Mouse (Mus musculus) midbrain, embryonic 11.5 days (tissue): Measurements from ENCODE around the gene Gpr137b. TPM values are rescaled to one million over a fixed set of nuclear protein-coding genes. Genes with fewer than 3 reads are reported as not detected.
"Not testable (repeated sequence)": the region's sequence is repeated elsewhere in the genome, so short reads cannot be mapped to it uniquely, and the experiment has no call there.

Experiments
- ATAC-seq: fragments of 200-750 bp; cut with Nextera tagmentation; 2 replicates; pipeline ENCODE4 v1.8.0; 2017; ENCODE audit warnings: moderate TSS enrichment, moderate library complexity; ENCODE audit not compliant: low FRiP score
- DNase-seq: peaks from one replicate; pipeline ENCODE4 v3.0.0; 2015; ENCODE audit warnings: low spot score; ENCODE audit errors: missing footprints
- H3K27ac ChIP-seq: fragments of 300-500 bp; sonication (generic); 2 replicates; pipeline ENCODE4 v1.5.1; 2014; ENCODE audit warnings: low read depth, low read length
- H3K27me3 ChIP-seq: fragments of 300-500 bp; sonication (generic); 2 replicates; pipeline ENCODE4 v1.6.1; 2014; ENCODE audit warnings: mild to moderate bottlenecking, low read length, moderate library complexity, mixed read lengths; ENCODE audit not compliant: control insufficient read depth, insufficient read depth
- H3K36me3 ChIP-seq: fragments of 300-500 bp; sonication (generic); 2 replicates; pipeline ENCODE4 v1.6.1; 2014; ENCODE audit warnings: mild to moderate bottlenecking, low read length, moderate library complexity, mixed read lengths; ENCODE audit not compliant: control insufficient read depth, insufficient read depth
- H3K4me1 ChIP-seq: fragments of 300-500 bp; sonication (generic); 2 replicates; pipeline ENCODE4 v1.6.1; 2014; ENCODE audit warnings: low read length; ENCODE audit not compliant: control insufficient read depth, insufficient read depth
- H3K4me2 ChIP-seq: fragments of 300-500 bp; sonication (generic); 2 replicates; pipeline ENCODE4 v1.6.1; 2014; ENCODE audit warnings: mild to moderate bottlenecking, moderate library complexity
- H3K4me3 ChIP-seq: fragments of 300-500 bp; sonication (generic); 2 replicates; pipeline ENCODE4 v1.5.1; 2014; ENCODE audit warnings: low read depth, low read length
- H3K9ac ChIP-seq: fragments of 300-500 bp; sonication (generic); 2 replicates; pipeline ENCODE4 v1.6.1; 2014; ENCODE audit warnings: low read length
- H3K9me3 ChIP-seq: fragments of 300-500 bp; sonication (generic); 2 replicates; pipeline ENCODE4 v1.6.1; 2016; ENCODE audit warnings: low read length; ENCODE audit not compliant: control insufficient read depth
- WGBS: fragments of 180-500 bp; shearing (Covaris S2); extraction: QIAGEN DNeasy Blood & Tissue Kit; methylation state at CpG from one replicate; pipeline ENCODE4 v1.1.7; 2014; 5-methylcytosine and 5-hydroxymethylcytosine counted together
- polyA plus RNA-seq: library from polyadenylated mRNA; unstranded; fragments of >200 nt; fragmentation: Nextera tagmentation; extraction: Ambion mirVana; gene quantifications from 2 replicates; pipeline ENCODE4 v1.2.1, GENCODE M21; 2014

Gene Gpr137b
- polyA plus RNA-seq, 1 experiment from 2014 or later: 25.4 TPM

DNA sequence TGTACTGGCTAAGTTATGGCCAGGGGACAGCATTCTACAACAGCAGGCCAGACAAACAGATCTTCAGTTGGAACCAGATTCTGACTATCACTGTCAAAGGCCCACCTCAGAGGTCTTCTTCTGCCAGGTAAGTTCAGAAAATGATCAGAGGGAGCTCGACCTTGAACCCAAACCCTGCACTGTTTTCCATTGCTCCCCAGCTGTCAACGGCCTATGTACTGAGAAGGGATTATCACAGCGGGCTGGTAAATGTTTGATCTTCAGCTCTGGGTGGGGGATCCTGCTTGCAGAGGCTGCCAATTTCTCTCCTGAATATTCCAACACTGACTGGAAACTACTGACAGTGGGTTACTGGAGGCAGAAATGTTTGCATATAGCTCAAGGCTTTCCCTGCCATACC is 20.4 kb upstream of the Gpr137b start:
- WGBS: 80% methylated on average over 3 of the region's 3 CpGs
- no peaks in the 10 kb centered on the region for H3K4me1 ChIP-seq
- H3K4me3 ChIP-seq: no peak overlapping the region
- no peaks in the 10 kb centered on the region for H3K9me3 ChIP-seq
- H3K27ac ChIP-seq: no peak overlapping the region
- H3K27me3 ChIP-seq: no peaks in the 10 kb centered on the region
- H3K9ac ChIP-seq: no peak overlapping the region
- DNase-seq (no peak), ATAC-seq (no peak)
- H3K36me3 ChIP-seq: no peaks in the 10 kb centered on the region
- H3K4me2 ChIP-seq: no peak overlapping the region

DNA sequence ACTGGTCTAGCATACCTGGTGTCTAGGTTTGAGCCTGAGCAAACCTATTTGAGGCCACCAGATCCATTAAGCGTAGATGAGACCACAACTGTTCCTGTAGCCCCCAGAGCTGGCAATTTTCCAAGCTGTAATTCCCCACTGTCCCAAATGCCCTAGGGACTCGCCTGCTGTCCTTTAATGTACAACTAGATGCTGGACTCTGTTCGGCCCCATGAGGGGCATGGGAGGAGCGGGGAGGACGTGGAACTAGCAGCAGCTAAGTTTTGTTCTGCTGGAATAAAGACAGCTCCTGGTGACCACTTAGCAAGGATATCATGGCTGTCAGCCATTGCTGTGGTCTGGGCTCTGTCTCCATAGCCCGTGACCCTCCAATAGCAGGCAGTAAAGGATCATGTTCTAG is 11.7 kb upstream of the Gpr137b start:
- no CpG with 5 or more reads among the region's 6 CpGs for WGBS
- not testable (repeated sequence) for DNase-seq, H3K4me3 ChIP-seq, ATAC-seq, H3K36me3 ChIP-seq, H3K27ac ChIP-seq, H3K9me3 ChIP-seq, H3K27me3 ChIP-seq, H3K4me2 ChIP-seq, H3K9ac ChIP-seq, H3K4me1 ChIP-seq

DNA sequence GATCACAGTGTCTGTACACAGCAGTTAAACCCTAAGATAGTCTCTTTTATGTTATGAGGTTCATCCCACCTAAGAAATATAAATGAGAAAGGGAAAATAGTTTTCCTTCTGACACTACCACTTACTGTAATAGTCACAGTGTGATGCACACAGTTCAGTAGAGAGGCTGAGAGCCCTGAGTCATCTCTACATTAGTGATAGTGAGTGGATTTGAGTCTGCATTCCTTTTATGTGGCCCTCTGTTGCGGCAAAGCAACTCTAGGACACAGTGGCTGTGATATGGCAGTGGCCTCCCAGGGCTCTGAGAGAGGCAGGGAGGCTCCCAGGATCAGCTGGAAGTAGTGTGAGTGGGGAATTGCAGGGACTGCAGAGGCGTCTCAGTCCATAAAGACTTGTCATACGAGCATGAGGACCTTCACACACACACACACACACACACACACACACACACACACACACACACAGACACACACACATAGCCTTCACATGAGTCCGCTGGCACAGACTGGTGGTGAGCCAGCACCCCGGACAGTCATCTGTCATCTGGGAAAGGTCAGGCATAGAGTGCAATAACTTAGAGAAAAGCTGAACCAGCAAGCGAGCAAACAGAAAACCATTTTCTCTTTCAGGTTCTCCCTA is 10.8 kb upstream of the Gpr137b start:
- not testable (repeated sequence) for H3K36me3 ChIP-seq, ATAC-seq, H3K9me3 ChIP-seq, H3K9ac ChIP-seq, H3K4me1 ChIP-seq, H3K4me3 ChIP-seq, H3K27me3 ChIP-seq, DNase-seq, H3K27ac ChIP-seq, H3K4me2 ChIP-seq
- 87% methylated on average over 5 of the region's 6 CpGs for WGBS

DNA sequence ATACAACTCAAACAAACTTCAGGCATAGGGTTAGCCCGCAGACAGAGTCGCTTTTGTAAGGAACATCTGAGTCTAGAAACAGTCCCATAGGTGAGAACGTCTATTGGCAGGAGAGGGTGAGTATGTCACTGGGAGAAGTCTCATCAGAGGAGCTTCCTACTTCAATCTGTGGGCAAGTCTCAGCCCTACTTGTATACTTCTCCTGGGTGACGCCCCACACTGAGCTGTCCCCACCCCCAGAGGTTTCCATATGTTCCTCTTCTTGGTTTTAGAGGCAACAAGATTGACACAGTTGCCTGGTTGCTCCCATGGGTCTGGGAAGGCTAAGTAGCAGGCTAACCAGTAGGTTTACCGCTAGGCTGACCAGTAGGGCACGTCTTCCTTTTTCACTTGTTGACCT is 10.0 kb upstream of the Gpr137b start:
- H3K9ac ChIP-seq, H3K9me3 ChIP-seq, H3K4me3 ChIP-seq, DNase-seq, H3K4me1 ChIP-seq, H3K36me3 ChIP-seq, H3K27me3 ChIP-seq, ATAC-seq, H3K27ac ChIP-seq, H3K4me2 ChIP-seq: not testable (repeated sequence)
- WGBS: 78% methylated on average over 5 of the region's 6 CpGs

DNA sequence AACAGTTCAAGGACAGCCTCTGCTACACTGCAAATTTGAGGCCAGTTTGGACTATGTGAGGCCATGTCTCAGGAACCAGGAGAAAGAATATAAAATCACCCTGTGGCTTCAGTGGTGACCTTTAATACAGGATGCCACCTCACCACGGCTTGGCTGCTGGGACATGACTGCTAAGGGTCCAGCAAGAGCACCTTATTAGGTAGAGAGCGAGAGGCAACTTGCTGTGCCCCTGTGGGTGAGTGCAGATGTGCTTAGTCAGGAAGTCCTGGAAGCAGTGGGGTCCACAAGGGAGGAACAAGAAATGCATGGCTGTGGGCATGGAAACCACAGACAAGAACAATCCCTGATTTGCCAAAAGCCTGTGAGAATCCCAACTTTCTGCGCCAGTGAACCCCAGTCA is 9.6 kb upstream of the Gpr137b start:
- not testable (repeated sequence) for H3K4me2 ChIP-seq, H3K27ac ChIP-seq, H3K9ac ChIP-seq, H3K36me3 ChIP-seq, H3K4me1 ChIP-seq, H3K4me3 ChIP-seq, H3K27me3 ChIP-seq, ATAC-seq, H3K9me3 ChIP-seq
- WGBS: 90% methylated on average over 2 of the region's 3 CpGs
- DNase-seq: peak; percentile 72

DNA sequence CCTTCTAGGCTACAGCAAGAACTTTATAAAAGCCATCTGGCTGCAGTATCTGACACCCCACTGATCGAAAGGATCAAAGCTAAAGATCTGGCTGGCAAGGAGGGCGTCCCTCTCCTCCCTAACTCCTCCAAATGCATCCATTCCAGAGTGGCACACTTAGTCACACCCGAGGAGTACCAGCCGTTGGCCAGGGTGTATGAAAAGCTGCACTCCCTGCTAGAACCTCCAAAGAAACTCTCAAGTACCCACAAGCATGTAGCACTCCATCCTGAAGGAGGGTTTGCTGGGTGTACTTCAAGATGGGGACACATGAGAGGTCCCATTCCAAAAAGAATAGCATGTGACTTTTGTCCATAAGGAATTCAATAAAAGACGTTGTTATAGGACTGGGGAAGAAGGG is 9.0 kb upstream of the Gpr137b start:
- DNase-seq: peak; percentile 44
- WGBS: 74% methylated on average over 5 of the region's 5 CpGs
- H3K9ac ChIP-seq, H3K27me3 ChIP-seq, H3K4me3 ChIP-seq, H3K36me3 ChIP-seq, H3K4me2 ChIP-seq, H3K27ac ChIP-seq, H3K9me3 ChIP-seq, ATAC-seq, H3K4me1 ChIP-seq: not testable (repeated sequence)

DNA sequence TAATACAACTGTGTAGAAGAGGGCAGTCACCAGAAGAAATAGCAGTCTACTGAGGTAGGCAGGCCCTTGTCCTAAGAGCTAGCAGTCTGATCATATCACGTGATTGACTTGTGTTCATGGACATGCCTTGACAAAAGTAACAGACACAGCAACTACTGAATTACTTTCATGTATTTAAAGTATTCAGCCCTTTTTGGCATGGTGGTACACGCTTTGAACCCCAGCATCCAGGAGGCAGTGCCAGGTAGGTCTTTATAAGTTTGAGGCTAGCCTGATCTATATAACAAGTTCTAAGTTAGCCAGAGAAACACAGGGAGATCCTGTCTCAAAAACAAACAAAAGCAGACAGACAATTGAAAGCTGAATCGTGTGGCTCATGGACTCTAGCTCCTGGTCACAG is 7.0 kb upstream of the Gpr137b start:
- not testable (repeated sequence) for H3K27me3 ChIP-seq, H3K9ac ChIP-seq, H3K4me2 ChIP-seq, ATAC-seq, H3K36me3 ChIP-seq, H3K4me1 ChIP-seq, H3K9me3 ChIP-seq, H3K27ac ChIP-seq, H3K4me3 ChIP-seq
- peak; percentile 70 for DNase-seq
- 77% methylated on average over 3 of the region's 3 CpGs for WGBS

DNA sequence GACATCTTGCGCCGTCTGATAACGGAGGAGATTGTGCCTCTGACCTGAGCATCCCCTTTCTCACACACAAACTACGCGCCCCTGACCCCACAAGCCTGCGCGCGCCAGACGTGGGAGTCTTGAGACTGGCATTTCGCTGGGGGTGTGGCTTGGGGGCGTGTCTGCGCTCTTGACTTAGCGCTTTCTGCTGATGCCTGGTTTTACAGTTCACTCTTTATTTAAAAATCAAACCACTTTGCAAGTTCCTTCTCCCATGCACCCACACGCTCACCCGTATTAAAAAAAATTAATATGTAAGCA is 232 bp upstream of the Gpr137b start:
- DNase-seq: peak; percentile 96
- not testable (repeated sequence) for H3K36me3 ChIP-seq, ATAC-seq, H3K27ac ChIP-seq, H3K4me1 ChIP-seq, H3K9me3 ChIP-seq, H3K9ac ChIP-seq, H3K27me3 ChIP-seq
- Histone ChIP-seq H3K4me3 (peak overlapping the region; percentile 36), H3K4me2 (peak overlapping the region; percentile 43)
- WGBS: under 1% methylated on average over 12 of the region's 15 CpGs

DNA sequence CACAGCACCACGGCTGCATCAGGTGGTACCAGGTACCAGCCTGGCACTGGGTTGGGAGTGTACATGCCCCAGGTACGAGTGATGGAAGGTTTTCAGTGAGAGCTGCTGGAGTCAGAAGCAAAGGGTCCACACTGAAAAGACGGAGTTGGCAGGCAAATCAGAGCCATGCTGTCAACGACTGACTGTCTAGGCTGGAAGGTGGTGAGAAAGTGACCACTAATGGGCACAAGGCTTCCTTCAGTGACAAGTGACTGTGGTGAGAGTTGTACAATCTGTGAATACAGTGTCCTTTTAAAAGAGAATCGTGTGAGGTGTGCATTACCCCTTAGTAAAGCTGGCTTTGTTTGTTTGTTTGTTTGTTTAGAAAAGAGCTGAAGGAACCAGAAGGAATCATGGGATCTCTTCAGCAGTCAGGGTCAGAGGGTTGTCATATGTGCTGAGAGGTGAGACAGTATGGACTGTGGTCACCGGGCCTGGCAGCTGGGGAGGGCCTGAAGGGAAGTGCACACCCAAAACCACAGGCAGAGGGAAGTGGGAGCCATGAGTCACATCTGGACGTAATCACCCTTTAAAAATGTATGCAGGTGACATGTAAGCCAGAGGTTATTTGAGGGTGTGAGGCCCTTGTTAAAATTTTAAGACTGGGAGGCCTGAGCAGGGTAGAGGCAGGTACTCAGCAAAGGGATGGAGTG is 15.5 kb downstream of the Gpr137b start:
- ATAC-seq: not testable (repeated sequence)

More for the DNA sequence above, 15.5 kb downstream of the Gpr137b start:
- DNase-seq, H3K4me3 ChIP-seq, H3K9ac ChIP-seq, H3K4me1 ChIP-seq, H3K4me2 ChIP-seq, H3K27me3 ChIP-seq, H3K9me3 ChIP-seq, H3K36me3 ChIP-seq, H3K27ac ChIP-seq: not testable (repeated sequence)
- WGBS: 100% methylated on average over 1 of the region's 7 CpGs
